Comparison of ENCODE assay signal across 19 mouse cellular contexts in the genomic region with DNA sequence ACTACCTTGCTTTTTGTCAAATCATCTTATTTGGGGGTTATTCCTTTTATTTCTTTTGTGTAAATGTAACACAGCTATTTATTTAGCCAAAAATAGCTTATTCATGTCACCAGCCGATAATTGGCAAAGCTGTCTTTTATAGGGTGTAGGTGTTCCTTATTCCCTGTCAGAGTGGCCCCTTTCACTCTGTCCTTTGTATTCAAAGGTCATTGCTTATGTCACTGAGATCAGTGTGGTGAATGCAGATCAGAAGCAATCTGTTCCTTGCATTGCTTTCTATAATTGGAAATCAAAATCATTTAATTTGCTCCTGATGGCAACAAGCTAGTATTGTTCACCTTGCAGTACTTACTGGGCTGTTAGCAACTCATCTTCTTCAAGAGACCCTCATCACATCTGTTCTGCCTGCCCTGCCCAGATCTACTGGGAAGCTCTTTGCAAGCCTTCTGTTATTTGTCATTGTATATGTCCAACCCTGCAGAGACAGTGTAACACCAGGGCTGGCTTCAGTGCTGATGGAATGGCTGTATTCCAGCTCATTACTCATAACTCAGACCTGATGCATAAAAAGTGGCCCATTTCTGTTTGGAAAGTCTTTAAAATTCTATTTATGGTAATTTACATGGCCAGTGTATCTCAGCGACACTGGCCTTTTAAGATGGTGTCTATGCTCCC.
DNase-seq lines count a peak whose midpoint lies in the region; ATAC-seq and TF ChIP-seq lines count a peak whose summit lies in the region.
"Had no signal": no experiment of that assay in that cellular context is flagged by ENCODE, and none has a peak within 500 bp of the region (broad histone marks: within the 10 kb centered on the region; RNA-seq: fewer than 3 reads in every experiment).

No protein-coding gene starts in this region.

- no peaks in the 10 kb centered on the region for H3K9me3 ChIP-seq in hindbrain, postnatal 0 days (ENCODE audit: low read length)
- no peaks in the 10 kb centered on the region for H3K9me3 ChIP-seq in hindbrain, embryonic 11.5 days (ENCODE audit: control insufficient read depth, low read length)
- H3K9me3 ChIP-seq: G1E; heart, embryonic 12.5 days had no signal

- H3K4me2 ChIP-seq in hindbrain, postnatal 0 days (ENCODE audit: low read depth, low read length), result no peak overlapping the region
- no peak overlapping the region for H3K4me2 ChIP-seq in hindbrain, embryonic 11.5 days (replicated peaks; ENCODE audit: low read depth, low read length)
- H3K4me2 ChIP-seq: heart, embryonic 12.5 days had no signal

- ATAC-seq in hindbrain, postnatal 0 days, result peak; percentile 70
- no peak for ATAC-seq in hindbrain, embryonic 11.5 days (ENCODE audit: low FRiP score)
- ATAC-seq in erythroid progenitor cell, adult 5-6 weeks (replicated peaks; ENCODE audit: low FRiP score, poor library complexity, severe bottlenecking), result no peak
- ATAC-seq: inflammation-experienced regulatory T-cells, adult 6 months; lung, postnatal 0 days had no signal

- no peaks in the 10 kb centered on the region for H3K4me1 ChIP-seq in hindbrain, postnatal 0 days (ENCODE audit: insufficient read depth, low read length)
- H3K4me1 ChIP-seq in hindbrain, embryonic 11.5 days (replicated peaks; ENCODE audit: control insufficient read depth, insufficient read depth, low read length), result no peaks in the 10 kb centered on the region

- no peaks in the 10 kb centered on the region for H3K36me3 ChIP-seq in hindbrain, postnatal 0 days (ENCODE audit: insufficient read depth, low read length)
- H3K36me3 ChIP-seq in hindbrain, embryonic 11.5 days (ENCODE audit: control insufficient read depth, insufficient read depth, low read length), result no peaks in the 10 kb centered on the region
- H3K36me3 ChIP-seq: G1E; heart, embryonic 12.5 days had no signal

- WGBS in hindbrain, postnatal 0 days, result 61% methylated on average over 2 of the region's 2 CpGs
- 86% methylated on average over 2 of the region's 2 CpGs for WGBS in hindbrain, embryonic 11.5 days

- DNase-seq in cerebellum, adult 8-10 months, result peak; percentile 16
- no peak for DNase-seq in cerebellum, adult 11-12 months
- peak; percentile 40 for DNase-seq in hindbrain, postnatal 0 days (ENCODE audit: low spot score)
- DNase-seq in hindbrain, embryonic 11.5 days (ENCODE audit: low spot score), result no peak
- peak; percentile 27 for DNase-seq in NIH3T3 (ENCODE audit: low read depth)
- peak; percentile 23 to 47 for DNase-seq in cerebellum, postnatal 25 days
- DNase-seq in urinary bladder, postnatal 36 days (ENCODE audit: low spot score in 2 of 2), result no peak
- DNase-seq: heart, adult 11 months; heart, postnatal 14 days; kidney, adult 2 months; kidney, postnatal 10 days; liver; retina, postnatal 1 day had no signal

- no peak overlapping the region for H3K27ac ChIP-seq in hindbrain, postnatal 0 days
- no peak overlapping the region for H3K27ac ChIP-seq in hindbrain, embryonic 11.5 days (ENCODE audit: low read depth, low read length)
- H3K27ac ChIP-seq: layer of hippocampus, adult 2 months had no signal

- H3K27me3 ChIP-seq in hindbrain, postnatal 0 days (ENCODE audit: insufficient read depth, low read length), result no peaks in the 10 kb centered on the region
- no peaks in the 10 kb centered on the region for H3K27me3 ChIP-seq in hindbrain, embryonic 11.5 days (ENCODE audit: control insufficient read depth, insufficient read depth, low read length)
- H3K27me3 ChIP-seq: heart, embryonic 12.5 days had no signal

- H3K4me3 ChIP-seq in hindbrain, postnatal 0 days (ENCODE audit: low read length), result no peak overlapping the region
- no peak overlapping the region for H3K4me3 ChIP-seq in hindbrain, embryonic 11.5 days (ENCODE audit: low read depth, low read length)
- H3K4me3 ChIP-seq: heart, embryonic 12.5 days; layer of hippocampus, adult 2 months had no signal

- TF ChIP-seq CTCF in hindbrain, postnatal 0 days (IDR thresholded peaks at IDR 0.05; ENCODE audit: low read depth), result no peak

- no peak overlapping the region for H3K9ac ChIP-seq in hindbrain, postnatal 0 days (replicated peaks; ENCODE audit: low read length)
- no peak overlapping the region for H3K9ac ChIP-seq in hindbrain, embryonic 11.5 days (ENCODE audit: low read depth, low read length)
- H3K9ac ChIP-seq: heart, embryonic 12.5 days had no signal

Comparison
In these comparisons a context has a peak if more than half of its experiments do, and no peak if none do; other contexts are left out.
1. DNase-seq: peak in cerebellum, adult 8-10 months (single experiment), hindbrain, postnatal 0 days (single experiment), NIH3T3 (single experiment) and cerebellum, postnatal 25 days (2 of 2); none in cerebellum, adult 11-12 months (single experiment), hindbrain, embryonic 11.5 days (single experiment) and urinary bladder, postnatal 36 days (0 of 2).